Mouse (Mus musculus): ENCODE results near the gene Gm5662.
"Not testable (repeated sequence)": the region's sequence is repeated elsewhere in the genome, so short reads cannot be mapped to it uniquely, and the experiment has no call there.

The Gm5662 gene

GRCm38 (mm10) chr12:88274400-88274799 is at the start of gene Gm5662:
Gene Gm5662 (minus strand): TSS chr12:88274500.
- DNase-seq = not testable (repeated sequence)

- not testable (repeated sequence) for DNase-seq
Observed at GRCm38 (mm10) chr12:88323926-88324325, 49.6 kb upstream of the Gm5662 start, which contains the start of gene Gm5039. Gene Gm5039 (minus strand): TSS chr12:88324026.

GRCm38 (mm10) chr12:88314556-88314955 is 40.3 kb upstream of the Gm5662 start:
- DNase-seq = no peak

GRCm38 (mm10) chr12:88297171-88297570 is 22.9 kb upstream of the Gm5662 start:
- not testable (repeated sequence) for DNase-seq

- not testable (repeated sequence) for DNase-seq
Observed at GRCm38 (mm10) chr12:88293082-88293481, 18.8 kb upstream of the Gm5662 start.

GRCm38 (mm10) chr12:88285224-88285623 is 10.9 kb upstream of the Gm5662 start:
- not testable (repeated sequence) for DNase-seq

GRCm38 (mm10) chr12:88257241-88257640 is 17.1 kb downstream of the Gm5662 start:
- DNase-seq = no peak

GRCm38 (mm10) chr12:88255917-88256316 is 18.4 kb downstream of the Gm5662 start:
- not testable (repeated sequence) for DNase-seq

GRCm38 (mm10) chr12:88250000-88250399 is 24.3 kb downstream of the Gm5662 start, which contains the start of gene Gm8332:
Gene Gm8332 (minus strand): TSS chr12:88250100.
- not testable (repeated sequence) for DNase-seq

- not testable (repeated sequence) for DNase-seq
Observed at GRCm38 (mm10) chr12:88245786-88246185, 28.5 kb downstream of the Gm5662 start.

- not testable (repeated sequence) for DNase-seq
Observed at GRCm38 (mm10) chr12:88242940-88243339, 31.4 kb downstream of the Gm5662 start.

Measured in kidney, adult 18-20 months (tissue).